Mouse (Mus musculus) hindbrain, embryonic 15.5 days (tissue): ENCODE measurements around the gene Hoxa7. TPM values are rescaled to one million over a fixed set of nuclear protein-coding genes. Genes with fewer than 3 reads are reported as not detected.

ENCODE experiments used
- ATAC-seq: fragments of 200-750 bp; cut with Nextera tagmentation; 2 replicates; pipeline ENCODE4 v1.8.0; 2017; ENCODE audit warnings: low read depth, moderate number of reproducible peaks, moderate TSS enrichment; ENCODE audit not compliant: low FRiP score
- H3K27ac ChIP-seq: fragments of 300-500 bp; sonication (generic); replicated peaks from 2 replicates; pipeline ENCODE4 v1.5.1; 2015; ENCODE audit warnings: mild to moderate bottlenecking, inconsistent platforms
- H3K27me3 ChIP-seq: fragments of 300-500 bp; sonication (generic); 2 replicates; pipeline ENCODE4 v1.6.1; 2015; ENCODE audit warnings: control low read depth, inconsistent platforms
- H3K36me3 ChIP-seq: fragments of 300-500 bp; sonication (generic); 2 replicates; pipeline ENCODE4 v1.6.1; 2015; ENCODE audit warnings: control low read depth, inconsistent platforms
- H3K4me1 ChIP-seq: fragments of 300-500 bp; sonication (generic); replicated peaks from 2 replicates; pipeline ENCODE4 v1.6.1; 2015; ENCODE audit warnings: control low read depth, inconsistent platforms
- H3K4me2 ChIP-seq: fragments of 300-500 bp; sonication (generic); 2 replicates; pipeline ENCODE4 v1.6.1; 2015; ENCODE audit warnings: moderate library complexity, mild to moderate bottlenecking, inconsistent platforms
- H3K4me3 ChIP-seq: fragments of 300-500 bp; sonication (generic); 2 replicates; pipeline ENCODE4 v1.5.1; 2015; ENCODE audit warnings: mild to moderate bottlenecking, inconsistent platforms
- H3K9ac ChIP-seq: fragments of 300-500 bp; sonication (generic); 2 replicates; pipeline ENCODE4 v1.6.1; 2015; ENCODE audit warnings: inconsistent platforms
- H3K9me3 ChIP-seq: fragments of 300-500 bp; sonication (generic); 2 replicates; pipeline ENCODE4 v1.6.1; 2016; ENCODE audit warnings: control low read depth, inconsistent platforms
- WGBS: fragments of 180-500 bp; shearing (Covaris S2); methylation state at CpG from one replicate; pipeline ENCODE4 v1.1.7; 2015; 5-methylcytosine and 5-hydroxymethylcytosine counted together
- polyA plus RNA-seq: library from polyadenylated mRNA; unstranded; fragments of >200 nt; fragmentation: Nextera tagmentation; extraction: Ambion mirVana; gene quantifications from 2 replicates; pipeline ENCODE4 v1.2.1, GENCODE M21; 2015

Gene Hoxa7
- polyA plus RNA-seq, 1 experiment from 2014 or later, result 20.5 TPM

GRCm38 (mm10) chr6:52189172-52189591 lies 32.5 kb downstream of the Hoxa7 start:
- no peak for ATAC-seq
- peak overlapping the region; percentile 61; the same call in 1 of the 2 replicates for H3K9ac ChIP-seq
- 11% methylated on average over 5 of the region's 5 CpGs for WGBS
- peaks cover 20% of the 10 kb centered on the region for H3K4me1 ChIP-seq
- H3K27ac ChIP-seq, result peak overlapping the region; percentile 95
- no peaks in the 10 kb centered on the region for H3K9me3 ChIP-seq
- no peaks in the 10 kb centered on the region for H3K36me3 ChIP-seq
- H3K27me3 ChIP-seq, result peaks cover 64% of the 10 kb centered on the region
- H3K4me3 ChIP-seq, result peak overlapping the region; percentile 46
- peak overlapping the region; percentile 53 for H3K4me2 ChIP-seq

- Histone ChIP-seq H3K27me3 (peaks cover 66% of the 10 kb centered on the region), H3K4me1 (peaks cover 25% of the 10 kb centered on the region), H3K9me3 (no peaks in the 10 kb centered on the region), H3K9ac (no peak overlapping the region), H3K27ac (peak overlapping the region; percentile 95), H3K4me2 (peak overlapping the region; percentile 53; the same call in 1 of the 2 replicates), H3K36me3 (no peaks in the 10 kb centered on the region), H3K4me3 (no peak overlapping the region)
- ATAC-seq, result no peak
- 29% methylated on average over 1 of the region's 1 CpGs for WGBS
Observed at GRCm38 (mm10) chr6:52186500-52186899, 35.2 kb downstream of the Hoxa7 start.

- H3K4me2 ChIP-seq, result peak overlapping the region; percentile 97
- peak overlapping the region; percentile 95; the same call in 1 of the 2 replicates for H3K27ac ChIP-seq
- no peaks in the 10 kb centered on the region for H3K9me3 ChIP-seq
- WGBS, result 17% methylated on average over 3 of the region's 3 CpGs
- no peak for ATAC-seq
- no peak overlapping the region for H3K9ac ChIP-seq
- no peak overlapping the region for H3K4me3 ChIP-seq
- peaks cover 20% of the 10 kb centered on the region for H3K4me1 ChIP-seq
- H3K36me3 ChIP-seq, result no peaks in the 10 kb centered on the region
- H3K27me3 ChIP-seq, result peaks cover 72% of the 10 kb centered on the region
Observed at GRCm38 (mm10) chr6:52185834-52186233, 35.8 kb downstream of the Hoxa7 start.

- Histone ChIP-seq H3K27me3 (peaks cover 71% of the 10 kb centered on the region), H3K4me2 (peak overlapping the region; percentile 97), H3K27ac (peak overlapping the region; percentile 92), H3K36me3 (no peaks in the 10 kb centered on the region), H3K9ac (0 out of 2 replicates have a peak overlapping the region, but pooled peaks have one; percentile 10), H3K4me1 (peaks cover 20% of the 10 kb centered on the region), H3K4me3 (peak overlapping the region; percentile 9; the same call in 1 of the 2 replicates), H3K9me3 (no peaks in the 10 kb centered on the region)
- no peak for ATAC-seq
- 2% methylated on average over 19 of the region's 19 CpGs for WGBS
Observed at GRCm38 (mm10) chr6:52185222-52185621, 36.4 kb downstream of the Hoxa7 start.

GRCm38 (mm10) chr6:52184668-52185067 lies 37.0 kb downstream of the Hoxa7 start:
- Histone ChIP-seq H3K4me3 (peak overlapping the region; percentile 9; the same call in 1 of the 2 replicates), H3K9me3 (no peaks in the 10 kb centered on the region), H3K27ac (peak overlapping the region; percentile 92), H3K9ac (0 out of 2 replicates have a peak overlapping the region, but pooled peaks have one; percentile 14), H3K4me1 (peaks cover 20% of the 10 kb centered on the region), H3K36me3 (no peaks in the 10 kb centered on the region), H3K27me3 (peaks cover 68% of the 10 kb centered on the region), H3K4me2 (peak overlapping the region; percentile 97)
- no peak for ATAC-seq
- 6% methylated on average over 6 of the region's 6 CpGs for WGBS

GRCm38 (mm10) chr6:52183311-52184080 lies 38.2 kb downstream of the Hoxa7 start:
- H3K9me3 ChIP-seq, result no peaks in the 10 kb centered on the region
- peak overlapping the region; percentile 92 for H3K27ac ChIP-seq
- H3K4me3 ChIP-seq, result peak overlapping the region; percentile 15
- H3K4me2 ChIP-seq, result peak overlapping the region; percentile 97
- ATAC-seq, result no peak
- no peaks in the 10 kb centered on the region for H3K36me3 ChIP-seq
- peaks cover 66% of the 10 kb centered on the region for H3K27me3 ChIP-seq
- H3K9ac ChIP-seq, result peak overlapping the region; percentile 30
- H3K4me1 ChIP-seq, result peaks cover 20% of the 10 kb centered on the region
- 13% methylated on average over 10 of the region's 10 CpGs for WGBS

- whole genome bisulfite sequencing, result 14% methylated on average over 1 of the region's 1 CpGs
- H3K27me3 ChIP-seq, result peaks cover 61% of the 10 kb centered on the region
- no peaks in the 10 kb centered on the region for H3K36me3 ChIP-seq
- H3K4me2 ChIP-seq, result peak overlapping the region; percentile 97
- ATAC-seq, result no peak
- no peaks in the 10 kb centered on the region for H3K9me3 ChIP-seq
- H3K9ac ChIP-seq, result peak overlapping the region; percentile 30
- peak overlapping the region; percentile 92 for H3K27ac ChIP-seq
- H3K4me3 ChIP-seq, result peak overlapping the region; percentile 15; the same call in 1 of the 2 replicates
- H3K4me1 ChIP-seq, result peaks cover 20% of the 10 kb centered on the region
Observed at GRCm38 (mm10) chr6:52182793-52183192, 38.9 kb downstream of the Hoxa7 start.

- H3K9me3 ChIP-seq, result no peaks in the 10 kb centered on the region
- H3K27ac ChIP-seq, result peak overlapping the region; percentile 92
- ATAC-seq, result no peak
- peak overlapping the region; percentile 97 for H3K4me2 ChIP-seq
- H3K9ac ChIP-seq, result 0 out of 2 replicates have a peak overlapping the region, but pooled peaks have one; percentile 18
- H3K27me3 ChIP-seq, result peaks cover 53% of the 10 kb centered on the region
- peaks cover 16% of the 10 kb centered on the region for H3K4me1 ChIP-seq
- no peaks in the 10 kb centered on the region for H3K36me3 ChIP-seq
- 12% methylated on average over 2 of the region's 2 CpGs for WGBS
- 0 out of 2 replicates have a peak overlapping the region, but pooled peaks have one; percentile 7 for H3K4me3 ChIP-seq
Observed at GRCm38 (mm10) chr6:52182030-52182429, 39.6 kb downstream of the Hoxa7 start.

GRCm38 (mm10) chr6:52180726-52181125 lies 40.9 kb downstream of the Hoxa7 start:
- H3K27me3 ChIP-seq, result peaks cover 40% of the 10 kb centered on the region

GRCm38 (mm10) chr6:52180213-52180710 lies 41.4 kb downstream of the Hoxa7 start:
- no peak for ATAC-seq
- 4% methylated on average over 11 of the region's 11 CpGs for WGBS
- Histone ChIP-seq H3K4me1 (peaks cover 12% of the 10 kb centered on the region; the same call in 1 of the 2 replicates), H3K27me3 (peaks cover 35% of the 10 kb centered on the region), H3K4me2 (peak overlapping the region; percentile 97), H3K4me3 (peak overlapping the region; percentile 51), H3K27ac (peak overlapping the region; percentile 92), H3K36me3 (no peaks in the 10 kb centered on the region), H3K9me3 (no peaks in the 10 kb centered on the region), H3K9ac (peak overlapping the region; percentile 64)

More at GRCm38 (mm10) chr6:52180726-52181125, 40.9 kb downstream of the Hoxa7 start:
- Histone ChIP-seq H3K4me1 (peaks cover 15% of the 10 kb centered on the region; the same call in 1 of the 2 replicates), H3K4me3 (peak overlapping the region; percentile 51), H3K9me3 (no peaks in the 10 kb centered on the region), H3K36me3 (no peaks in the 10 kb centered on the region), H3K27ac (peak overlapping the region; percentile 92), H3K9ac (peak overlapping the region; percentile 64), H3K4me2 (peak overlapping the region; percentile 97)
- ATAC-seq, result no peak
- 15% methylated on average over 3 of the region's 3 CpGs for WGBS

GRCm38 (mm10) chr6:52179690-52180089 lies 42.0 kb downstream of the Hoxa7 start:
- Histone ChIP-seq H3K27me3 (peaks cover 32% of the 10 kb centered on the region), H3K4me3 (peak overlapping the region; percentile 51)

More at GRCm38 (mm10) chr6:52179690-52180089, 42.0 kb downstream of the Hoxa7 start:
- Histone ChIP-seq H3K27ac (peak overlapping the region; percentile 92), H3K4me2 (peak overlapping the region; percentile 97), H3K9me3 (no peaks in the 10 kb centered on the region), H3K4me1 (0 out of 2 replicates have a peak, but pooled peaks cover 8% of the 10 kb centered on the region), H3K9ac (peak overlapping the region; percentile 64), H3K36me3 (no peaks in the 10 kb centered on the region)
- ATAC-seq, result no peak
- WGBS, result under 1% methylated on average over 10 of the region's 10 CpGs
